Mouse (Mus musculus) heart, postnatal 0 days (tissue): ENCODE data around the gene Maml3. TPM values are rescaled to one million over a fixed set of nuclear protein-coding genes. Genes with fewer than 3 reads are reported as not detected.

Source experiments
- ATAC-seq: fragments of 200-750 bp; cut with Nextera tagmentation; 2 replicates; pipeline ENCODE4 v1.8.0; 2017; ENCODE audit warnings: low read depth, moderate number of reproducible peaks, moderate library complexity; ENCODE audit not compliant: insufficient read depth
- DNase-seq: peaks from one replicate; pipeline ENCODE4 v3.0.0-alpha.2; 2016; ENCODE audit warnings: low spot score
- H3K27ac ChIP-seq: fragments of 300-500 bp; sonication (generic); 2 replicates; pipeline ENCODE4 v1.5.1; 2014; ENCODE audit warnings: low read depth, mild to moderate bottlenecking
- H3K27me3 ChIP-seq: fragments of 300-500 bp; sonication (generic); 2 replicates; pipeline ENCODE4 v1.6.1; 2014; ENCODE audit warnings: low read length, mixed read lengths; ENCODE audit not compliant: control insufficient read depth, insufficient read depth
- H3K36me3 ChIP-seq: fragments of 300-500 bp; sonication (generic); replicated peaks from 2 replicates; pipeline ENCODE4 v1.6.1; 2014; ENCODE audit warnings: low read length, mixed read lengths; ENCODE audit not compliant: control insufficient read depth, insufficient read depth
- H3K4me1 ChIP-seq: fragments of 300-500 bp; sonication (generic); 2 replicates; pipeline ENCODE4 v1.6.1; 2014; ENCODE audit warnings: antibody characterized with exemption; ENCODE audit not compliant: control insufficient read depth, insufficient read depth
- H3K4me2 ChIP-seq: fragments of 300-500 bp; sonication (generic); 2 replicates; pipeline ENCODE4 v1.6.1; 2014; ENCODE audit warnings: low read depth, mild to moderate bottlenecking, low read length, moderate library complexity
- H3K4me3 ChIP-seq: fragments of 300-500 bp; sonication (generic); 2 replicates; pipeline ENCODE4 v1.5.1; 2014; ENCODE audit warnings: low read depth, low read length
- H3K9ac ChIP-seq: fragments of 300-500 bp; sonication (generic); replicated peaks from 2 replicates; pipeline ENCODE4 v1.6.1; 2014; ENCODE audit warnings: low read depth, low read length, mixed read lengths
- H3K9me3 ChIP-seq: fragments of 300-500 bp; sonication (generic); replicated peaks from 2 replicates; pipeline ENCODE4 v1.6.1; 2016; ENCODE audit warnings: low read length; ENCODE audit not compliant: control insufficient read depth
- CTCF ChIP-seq: IDR thresholded peaks from 2 replicates; pipeline ENCODE4 v1.5.1; 2016; ENCODE audit warnings: antibody characterized with exemption, control low read depth, low read depth
- EP300 ChIP-seq: IDR thresholded peaks from 2 replicates; pipeline ENCODE4 v1.6.1; 2016; ENCODE audit warnings: antibody characterized with exemption, low read depth
- WGBS: fragments of 180-500 bp; shearing (Covaris S2); extraction: QIAGEN DNeasy Blood & Tissue Kit; methylation state at CpG from one replicate; pipeline ENCODE4 v1.1.7; 2014; 5-methylcytosine and 5-hydroxymethylcytosine counted together
- polyA plus RNA-seq: library from polyadenylated mRNA; unstranded; fragments of >200 nt; fragmentation: Nextera tagmentation; extraction: Ambion mirVana; gene quantifications from 2 replicates; pipeline ENCODE4 v1.2.1, GENCODE M21; 2015
- total RNA-seq: library from RNA; depleted of rRNA; stranded (reverse); fragments of >200 nt; gene quantifications from 2 replicates; pipeline ENCODE4 v1.2.3, GENCODE M21; 2014; ENCODE audit warnings: low replicate concordance

The Maml3 gene
- total and polyA plus RNA-seq, 2 experiments from 2014 or later = 1.6 to 6.2 TPM

GRCm38 (mm10) chr3:51875629-51876028 lies 229.2 kb downstream of the Maml3 start:
- H3K27me3 ChIP-seq = no peaks in the 10 kb centered on the region
- no peak for ATAC-seq
- H3K27ac ChIP-seq = no peak overlapping the region
- H3K9me3 ChIP-seq = no peaks in the 10 kb centered on the region
- H3K9ac ChIP-seq = no peak overlapping the region
- no peaks in the 10 kb centered on the region for H3K36me3 ChIP-seq
- H3K4me1 ChIP-seq = peaks cover 11% of the 10 kb centered on the region
- no peak overlapping the region for H3K4me3 ChIP-seq
- 84% methylated on average over 4 of the region's 4 CpGs for WGBS
- TF ChIP-seq EP300 (no peak), CTCF (no peak)
- H3K4me2 ChIP-seq = no peak overlapping the region
- DNase-seq = no peak

GRCm38 (mm10) chr3:51874252-51874651 lies 230.6 kb downstream of the Maml3 start:
- WGBS = 47% methylated on average over 3 of the region's 3 CpGs
- no peak overlapping the region for H3K4me3 ChIP-seq
- no peak for DNase-seq
- TF ChIP-seq CTCF (no peak), EP300 (no peak)
- no peak overlapping the region for H3K27ac ChIP-seq
- no peak overlapping the region for H3K9ac ChIP-seq
- ATAC-seq = no peak
- no peaks in the 10 kb centered on the region for H3K36me3 ChIP-seq
- H3K27me3 ChIP-seq = no peaks in the 10 kb centered on the region
- peaks cover 11% of the 10 kb centered on the region for H3K4me1 ChIP-seq
- H3K4me2 ChIP-seq = no peak overlapping the region
- no peaks in the 10 kb centered on the region for H3K9me3 ChIP-seq

DNA sequence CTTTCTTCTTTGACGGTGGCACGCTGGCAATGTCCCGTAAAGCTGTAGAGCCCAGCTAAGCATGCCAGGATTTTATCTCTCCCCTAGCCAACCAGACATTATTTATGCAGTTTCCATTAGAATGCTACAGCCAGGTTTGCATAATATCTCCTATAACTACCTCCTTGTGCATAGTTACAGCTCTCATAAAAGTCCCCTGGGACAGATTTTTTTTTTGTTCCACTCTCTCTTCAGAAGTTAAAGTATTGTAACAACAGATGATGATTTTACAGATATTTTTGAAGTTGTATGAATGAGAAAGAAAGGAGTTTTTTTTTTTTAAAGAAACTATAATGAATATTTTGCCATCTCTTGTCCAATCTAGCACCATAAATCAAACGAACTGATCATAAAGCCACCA lies 232.1 kb downstream of the Maml3 start:
- WGBS = 81% methylated on average over 4 of the region's 4 CpGs
- ATAC-seq = no peak
- no peak for TF ChIP-seq CTCF
- TF ChIP-seq EP300 = no peak

DNA sequence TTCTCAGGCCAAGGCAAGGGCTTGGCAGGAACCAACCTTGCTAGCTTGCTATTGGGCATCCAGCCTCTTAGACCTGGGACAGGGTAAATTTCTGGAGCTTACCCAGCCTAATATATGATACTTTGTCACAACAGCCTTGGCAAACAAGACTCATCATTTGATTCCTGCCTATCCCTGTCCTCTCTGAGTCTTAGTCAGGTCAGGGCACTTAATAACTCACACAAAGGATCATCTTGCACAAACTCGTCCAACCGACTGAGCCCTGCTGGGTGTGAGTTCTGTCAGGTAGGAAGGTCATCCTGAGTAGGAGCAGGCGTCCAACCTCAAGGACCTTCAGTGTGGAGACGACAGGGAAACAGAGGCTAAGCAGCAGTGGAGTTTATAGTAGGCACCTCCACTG lies 233.5 kb downstream of the Maml3 start:
- no peaks in the 10 kb centered on the region for H3K27me3 ChIP-seq
- no peak overlapping the region for H3K9ac ChIP-seq
- no peak overlapping the region for H3K27ac ChIP-seq
- no peak overlapping the region for H3K4me2 ChIP-seq
- peaks cover 21% of the 10 kb centered on the region for H3K4me1 ChIP-seq
- no peaks in the 10 kb centered on the region for H3K9me3 ChIP-seq
- 83% methylated on average over 4 of the region's 4 CpGs for WGBS
- H3K36me3 ChIP-seq = no peaks in the 10 kb centered on the region
- ATAC-seq (no peak), DNase-seq (no peak)
- H3K4me3 ChIP-seq = no peak overlapping the region
- TF ChIP-seq EP300 = no peak
- TF ChIP-seq CTCF = no peak

More for the DNA sequence above, 232.1 kb downstream of the Maml3 start:
- Histone ChIP-seq H3K4me1 (peaks cover 21% of the 10 kb centered on the region), H3K4me2 (no peak overlapping the region), H3K4me3 (no peak overlapping the region), H3K27me3 (no peaks in the 10 kb centered on the region), H3K9me3 (no peaks in the 10 kb centered on the region), H3K9ac (no peak overlapping the region), H3K36me3 (no peaks in the 10 kb centered on the region), H3K27ac (no peak overlapping the region)
- DNase-seq = no peak

- Histone ChIP-seq H3K9ac (no peak overlapping the region), H3K27ac (no peak overlapping the region), H3K27me3 (no peaks in the 10 kb centered on the region), H3K36me3 (no peaks in the 10 kb centered on the region), H3K4me1 (peaks cover 21% of the 10 kb centered on the region), H3K4me3 (no peak overlapping the region), H3K4me2 (no peak overlapping the region), H3K9me3 (no peaks in the 10 kb centered on the region)
- WGBS = 86% methylated on average over 6 of the region's 6 CpGs
- ATAC-seq (no peak), DNase-seq (no peak)
- TF ChIP-seq EP300 (no peak), CTCF (no peak)
Observed at GRCm38 (mm10) chr3:51869980-51870379, 234.9 kb downstream of the Maml3 start.

DNA sequence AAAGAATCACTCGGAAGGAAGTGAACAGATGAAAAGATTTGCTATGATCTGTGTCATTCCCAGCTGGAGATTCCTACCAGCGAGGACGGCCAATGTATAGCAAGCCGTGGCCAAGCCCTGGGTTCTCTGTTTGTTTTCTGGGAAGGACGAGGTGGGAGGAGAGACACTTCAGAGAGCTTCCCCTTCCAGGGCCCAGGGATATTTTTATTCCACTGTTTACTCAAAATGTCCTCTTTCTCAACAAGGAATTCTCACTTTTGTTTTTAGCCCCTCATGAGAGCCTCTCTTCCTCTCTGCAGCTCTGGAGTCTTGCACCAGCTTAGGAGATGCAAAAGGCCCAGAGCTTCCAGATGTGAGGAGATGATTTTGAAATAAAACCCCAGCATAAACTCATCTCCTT lies 236.0 kb downstream of the Maml3 start:
- Histone ChIP-seq H3K4me3 (no peak overlapping the region), H3K27ac (no peak overlapping the region), H3K9me3 (no peaks in the 10 kb centered on the region), H3K4me1 (peaks cover 18% of the 10 kb centered on the region), H3K9ac (no peak overlapping the region), H3K36me3 (no peaks in the 10 kb centered on the region), H3K27me3 (no peaks in the 10 kb centered on the region), H3K4me2 (no peak overlapping the region; the same call in 1 of the 2 replicates)
- no peak for TF ChIP-seq CTCF
- no peak for TF ChIP-seq EP300
- ATAC-seq (no peak), DNase-seq (no peak)
- 37% methylated on average over 5 of the region's 5 CpGs for WGBS
